Mouse (Mus musculus): ENCODE results near the gene Lamc1.
"Not testable (repeated sequence)": the region's sequence is repeated elsewhere in the genome, so short reads cannot be mapped to it uniquely, and the experiment has no call there.

The Lamc1 gene

GRCm38 (mm10) chr1:153331206-153331605 lies 1.4 kb downstream of the Lamc1 start:
- no peak for DNase-seq

GRCm38 (mm10) chr1:153329306-153329705 lies 3.3 kb downstream of the Lamc1 start:
- peak; percentile 51 to 68 for DNase-seq

GRCm38 (mm10) chr1:153327063-153327462 lies 5.5 kb downstream of the Lamc1 start:
- no peak for DNase-seq

DNA sequence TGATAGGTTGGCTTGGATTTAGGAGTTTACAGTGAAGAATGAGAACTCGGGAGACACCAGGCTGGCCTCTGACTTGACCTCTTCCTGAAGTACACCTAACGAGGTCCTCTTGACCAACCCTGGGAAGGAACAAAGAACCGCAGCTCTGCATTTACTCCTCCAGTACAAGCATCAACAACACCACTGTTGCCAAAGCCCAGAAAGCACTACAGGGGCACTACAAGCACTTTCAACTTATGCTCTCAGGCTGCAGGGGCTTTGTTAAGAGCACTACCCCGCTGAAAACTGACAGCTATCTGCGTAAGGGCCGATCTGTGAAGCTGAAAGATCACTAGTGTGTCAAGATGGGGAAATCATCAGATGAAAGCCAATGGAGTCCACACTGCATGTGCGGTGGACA lies 6.4 kb downstream of the Lamc1 start:
- no peak for DNase-seq

GRCm38 (mm10) chr1:153321404-153321803 lies 11.2 kb downstream of the Lamc1 start:
- no peak for DNase-seq

GRCm38 (mm10) chr1:153320554-153321147 lies 11.9 kb downstream of the Lamc1 start:
- no peak for DNase-seq

DNA sequence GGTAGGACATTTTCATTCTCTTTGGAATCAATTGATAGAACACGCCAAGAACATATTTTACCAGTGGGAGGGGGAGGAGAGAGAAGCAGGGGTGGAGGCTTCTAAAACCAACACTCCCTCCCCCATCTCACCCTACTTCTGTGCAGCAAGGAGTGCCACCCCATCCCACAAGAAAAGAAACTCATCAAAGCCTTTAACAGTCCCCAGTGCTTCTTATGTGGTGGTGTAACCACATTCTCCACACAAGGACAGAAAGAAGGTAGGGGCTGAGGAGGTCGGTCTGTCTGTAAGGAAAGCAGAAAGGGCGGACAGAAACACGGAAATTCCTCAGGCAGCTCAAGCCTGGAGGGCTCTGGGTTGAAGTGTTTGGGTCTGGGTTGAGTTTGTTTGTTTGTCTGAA lies 12.5 kb downstream of the Lamc1 start:
- no peak for DNase-seq

GRCm38 (mm10) chr1:153318741-153319140 lies 13.8 kb downstream of the Lamc1 start:
- DNase-seq: no peak

GRCm38 (mm10) chr1:153318287-153318686 lies 14.3 kb downstream of the Lamc1 start:
- DNase-seq: no peak

DNA sequence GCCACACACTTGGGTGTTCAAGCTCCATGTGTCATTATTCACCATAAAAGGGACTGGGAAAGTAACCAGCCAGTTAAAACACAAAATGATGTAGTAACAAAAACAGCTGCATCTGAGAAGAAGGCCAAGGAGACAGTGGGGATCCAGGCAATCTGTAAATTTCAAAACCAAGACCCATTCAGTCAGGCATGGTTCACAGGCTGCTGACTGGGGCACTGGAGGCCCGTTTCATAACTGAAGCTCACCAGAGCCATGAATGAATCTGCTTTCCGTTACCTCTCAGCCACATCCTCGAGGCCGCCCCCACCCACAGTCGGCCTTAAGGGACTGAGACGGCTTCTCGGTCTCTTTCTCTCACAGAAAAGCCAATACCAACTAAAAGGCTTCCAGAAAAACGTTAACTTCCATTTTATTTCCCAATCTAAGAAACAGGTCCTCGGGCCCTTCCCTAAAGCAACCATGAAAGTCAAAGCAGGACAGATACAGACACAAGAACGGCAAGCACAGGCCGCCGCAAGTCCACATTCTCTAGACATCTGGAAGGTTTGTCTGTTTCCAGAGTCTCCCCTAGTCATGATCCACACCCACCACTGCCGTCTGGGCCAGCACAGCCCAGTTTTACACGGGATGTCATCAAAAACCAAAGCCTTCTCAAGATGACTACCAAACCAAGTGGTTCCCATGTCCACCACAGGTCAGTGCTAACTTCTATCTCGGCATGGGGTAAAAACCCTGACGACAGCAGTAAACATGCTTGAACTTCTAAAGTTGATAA lies 14.9 kb downstream of the Lamc1 start:
- peak; percentile 41 to 57 for DNase-seq

DNA sequence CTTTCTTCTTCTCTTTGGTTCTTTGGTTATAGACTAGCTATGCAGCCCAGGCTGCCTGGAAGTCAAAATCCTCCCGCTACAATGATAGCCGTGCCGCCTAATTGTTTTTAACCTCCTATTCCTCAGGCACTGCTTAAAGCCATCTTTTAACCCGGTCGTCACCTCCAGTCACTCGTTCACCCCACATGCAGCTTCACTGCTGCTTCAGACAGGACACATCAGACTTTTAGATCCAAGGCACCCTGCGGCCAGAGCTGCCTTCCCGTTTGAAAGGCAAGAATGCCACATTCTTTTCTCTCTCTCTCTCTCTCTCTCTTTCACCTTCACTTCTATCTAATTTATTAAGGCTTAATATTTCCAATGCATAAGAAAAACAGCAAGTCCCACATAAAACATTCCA lies 15.6 kb downstream of the Lamc1 start:
- no peak for DNase-seq

DNA sequence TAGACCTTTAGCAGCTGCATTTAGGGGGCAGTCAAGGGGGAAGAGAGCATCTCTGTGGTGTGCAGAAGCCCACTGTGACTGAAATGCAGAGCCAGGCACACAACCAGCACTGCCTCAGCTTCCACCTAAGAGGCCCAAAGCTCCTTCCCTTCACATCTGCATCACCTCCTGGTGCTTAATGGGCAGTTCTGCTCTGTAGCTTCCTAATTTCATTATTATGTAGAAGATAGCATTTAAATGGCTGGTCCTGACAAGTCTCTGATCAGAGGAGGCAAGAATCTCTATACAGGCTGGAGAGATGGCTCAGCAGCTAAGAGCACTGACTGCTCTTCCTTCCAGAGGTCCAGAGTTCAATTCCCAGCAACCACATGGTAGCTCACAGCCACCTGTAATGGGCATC lies 16.3 kb downstream of the Lamc1 start:
- DNase-seq: no peak

DNA sequence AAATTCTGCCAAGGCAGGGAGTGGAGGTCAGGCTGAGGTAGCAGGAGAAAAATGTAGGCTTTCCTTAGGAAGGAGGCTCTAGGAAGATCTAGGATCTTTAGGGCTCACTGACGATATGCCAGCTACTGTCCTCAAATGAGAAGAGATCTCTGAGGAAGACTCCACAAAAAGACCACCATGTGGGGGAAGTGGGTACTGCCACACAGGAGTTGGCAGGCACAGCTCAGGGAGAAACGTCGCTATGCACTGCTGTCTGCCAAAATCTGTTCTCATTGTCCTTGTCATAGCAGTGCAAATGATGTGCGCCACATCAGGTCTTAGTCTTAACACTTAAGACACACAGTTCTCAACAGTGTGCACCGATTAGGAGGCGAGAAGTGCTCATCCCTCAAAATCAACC lies 17.5 kb downstream of the Lamc1 start:
- DNase-seq: peak in 1 of 2 experiments; percentile 35

DNA sequence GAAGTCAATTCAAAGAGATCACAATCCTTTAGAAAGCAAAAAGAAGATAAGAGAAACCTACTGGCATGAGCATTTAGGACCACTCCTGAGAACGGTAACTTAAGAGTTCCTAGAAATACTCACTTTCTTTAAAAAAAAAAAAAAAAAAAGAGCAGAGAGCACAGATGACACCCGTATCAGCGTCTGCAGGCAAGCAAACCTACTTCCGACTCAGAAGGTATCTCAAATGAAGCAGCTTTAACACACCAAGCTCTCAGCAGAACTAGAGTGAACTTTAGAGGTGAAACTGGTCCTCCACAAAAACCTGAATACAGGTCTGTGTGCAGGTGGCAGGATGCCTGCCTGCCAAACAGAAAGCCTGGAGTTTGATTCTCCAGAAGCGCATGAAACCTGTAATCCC lies 19.6 kb downstream of the Lamc1 start:
- DNase-seq: no peak

- no peak for DNase-seq
These were observed 22.4 kb downstream of the Lamc1 start for GRCm38 (mm10) chr1:153310190-153310589.

- no peak for DNase-seq
These were observed 23.3 kb downstream of the Lamc1 start for GRCm38 (mm10) chr1:153309310-153309709.

GRCm38 (mm10) chr1:153308915-153309296 lies 23.7 kb downstream of the Lamc1 start:
- no peak for DNase-seq

DNA sequence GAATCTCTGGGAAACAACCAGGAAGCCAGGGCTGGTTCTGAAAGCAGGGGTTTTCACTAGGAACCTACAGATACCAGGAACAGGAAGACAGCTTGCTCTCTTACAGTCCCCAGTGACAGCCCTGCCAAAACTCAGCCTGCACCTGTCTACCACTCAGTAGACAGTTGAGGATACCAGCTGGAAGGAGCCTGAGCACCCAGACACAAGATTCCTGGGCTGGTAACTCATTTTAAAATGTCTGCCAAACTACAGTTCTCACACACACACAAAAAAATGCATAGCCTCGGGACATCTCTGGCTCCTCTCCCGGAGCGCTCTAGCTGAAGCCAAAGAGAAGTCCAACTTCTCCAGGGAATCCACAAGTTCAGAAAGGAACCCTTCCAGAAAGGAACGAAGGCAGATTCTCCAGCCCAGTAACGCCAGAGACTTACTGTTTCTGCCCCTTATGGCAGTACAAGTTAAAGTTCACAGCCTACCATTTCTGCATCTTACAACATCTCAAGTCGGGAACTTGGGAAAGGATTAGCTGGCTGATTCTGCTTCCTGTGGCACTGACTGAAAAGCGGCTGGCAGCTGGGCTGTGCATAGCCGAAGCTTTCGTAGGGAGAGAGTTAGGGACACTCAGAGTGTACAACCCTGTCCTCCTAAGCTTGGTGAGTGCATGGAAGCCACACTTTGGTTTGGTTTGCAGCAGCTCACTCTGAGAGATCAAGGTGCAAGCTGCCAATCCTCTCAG lies 24.2 kb downstream of the Lamc1 start:
- DNase-seq: peak; percentile 60 to 67

DNA sequence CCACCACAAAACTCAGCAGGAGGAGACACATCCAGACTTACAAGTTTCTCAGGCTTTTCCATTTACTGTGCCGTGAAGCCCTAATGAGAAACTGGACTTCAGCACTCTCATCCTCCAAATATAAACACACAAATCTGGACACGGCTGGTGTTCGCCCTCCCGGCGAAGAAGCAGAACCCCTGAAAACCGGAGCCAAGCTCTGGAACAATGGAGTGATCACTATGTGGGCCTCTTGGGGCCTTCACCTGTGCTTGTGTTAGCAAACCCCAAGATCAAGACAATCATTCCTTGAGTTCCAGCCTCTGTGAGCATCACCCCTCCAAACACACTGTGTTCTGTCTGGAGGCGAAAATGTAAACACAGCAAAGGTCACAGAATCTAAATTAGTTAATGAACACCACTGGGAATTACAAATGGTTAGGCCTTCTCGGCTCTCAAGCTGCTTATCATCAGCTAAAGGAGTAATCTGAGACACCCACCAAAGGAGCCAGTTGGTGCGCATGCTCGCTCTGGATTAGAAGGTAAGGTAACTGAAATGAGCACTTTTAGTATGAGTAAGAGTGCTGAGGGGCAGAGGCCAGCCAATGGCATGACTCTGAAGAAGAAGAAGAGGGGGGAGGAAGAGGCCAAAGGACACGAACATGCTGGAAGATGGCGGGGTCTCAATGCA lies 24.9 kb downstream of the Lamc1 start:
- peak in 1 of 2 experiments; percentile 54 for DNase-seq

DNA sequence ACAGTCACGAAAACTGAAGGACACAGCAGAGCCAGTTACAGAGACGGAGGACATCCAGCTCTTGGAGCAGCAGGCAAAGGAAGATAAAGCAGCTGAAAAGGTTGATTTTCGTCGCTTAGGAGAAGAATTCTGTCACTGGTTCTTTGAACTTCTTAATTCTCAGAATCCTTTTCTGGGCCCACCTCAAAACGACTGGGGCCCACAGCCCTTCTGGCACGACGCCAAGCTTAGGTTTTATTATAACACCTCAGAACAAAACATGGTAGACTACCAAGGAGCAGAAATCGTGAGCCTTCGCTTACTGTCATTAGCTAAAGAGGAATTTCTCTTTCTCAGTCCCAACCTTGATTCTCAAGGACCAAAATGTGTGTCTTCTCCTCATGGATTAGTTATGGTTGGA lies 26.9 kb downstream of the Lamc1 start:
- not testable (repeated sequence) for DNase-seq

- DNase-seq: not testable (repeated sequence)
These were observed 27.3 kb downstream of the Lamc1 start for GRCm38 (mm10) chr1:153305249-153305648.

DNA sequence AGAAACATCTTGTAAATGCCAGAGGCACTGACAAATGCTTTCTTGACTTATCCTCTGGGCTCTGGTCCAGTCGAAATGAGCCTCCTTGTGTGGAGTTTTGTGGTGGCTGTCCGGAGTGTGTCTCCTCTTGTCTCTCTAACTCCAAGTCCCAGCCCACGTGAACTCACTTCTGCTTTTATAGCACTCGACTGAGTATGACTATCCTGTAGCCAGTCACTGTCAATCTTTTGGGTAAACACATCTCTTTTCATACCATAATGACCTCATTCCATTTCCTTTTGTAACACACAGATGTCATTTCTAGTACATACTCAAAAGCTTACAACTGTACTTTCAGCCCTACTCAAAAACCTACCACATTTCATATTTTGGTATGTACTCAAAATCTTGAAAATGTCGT lies 33.1 kb downstream of the Lamc1 start:
- not testable (repeated sequence) for DNase-seq

DNA sequence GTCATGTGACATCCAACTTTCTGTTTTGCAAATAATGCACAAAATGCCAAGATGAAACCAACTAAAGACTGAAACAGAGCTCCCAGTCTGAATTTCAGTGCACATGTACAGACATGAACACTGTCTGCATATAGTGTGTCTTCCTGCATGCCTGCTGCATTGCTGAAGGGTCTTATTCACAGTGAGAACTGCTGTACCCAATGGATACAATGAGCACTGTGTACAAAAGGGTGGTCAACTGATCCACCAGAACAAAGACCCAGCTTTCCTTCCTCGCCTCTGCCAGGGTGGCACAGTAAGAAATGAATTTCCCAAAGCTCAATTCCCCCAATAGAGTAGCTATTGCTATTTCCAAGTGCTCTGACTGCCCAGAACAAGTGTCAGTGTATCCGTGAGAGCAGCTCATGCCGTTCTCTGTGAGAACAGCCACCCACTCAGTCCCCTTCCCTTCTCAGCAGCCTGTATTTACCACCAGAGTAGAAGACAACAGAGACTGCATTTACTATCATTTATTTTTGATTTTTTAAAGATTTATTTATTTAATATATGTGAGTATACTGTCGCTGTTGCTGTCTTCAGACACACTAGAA lies 34.7 kb downstream of the Lamc1 start:
- DNase-seq: not testable (repeated sequence)

Data from kidney, postnatal 4 days (tissue).